Mouse (Mus musculus) myocyte (in vitro differentiated cells): ENCODE results near the gene Polrmt.

Experiments
- CEBPB ChIP-seq: IDR thresholded peaks from 2 replicates; pipeline ENCODE4 v1.6.1; 2011; ENCODE audit warnings: mild to moderate bottlenecking, moderate library complexity; ENCODE audit not compliant: poor library complexity, insufficient read depth, severe bottlenecking
- E2F4 ChIP-seq: IDR thresholded peaks from one replicate; pipeline ENCODE4 v1.6.1; 2011; ENCODE audit warnings: mild to moderate bottlenecking, control low read depth, moderate library complexity; ENCODE audit not compliant: insufficient read depth
- MAX ChIP-seq: IDR thresholded peaks from one replicate; pipeline ENCODE4 v1.6.1; 2011; ENCODE audit warnings: low read depth, mild to moderate bottlenecking, control low read depth
- MYOD1 ChIP-seq, 3 experiments: IDR thresholded peaks; one replicate each; pipeline ENCODE4 v1.6.1; 2011; ENCODE audit warnings: control low read depth in 2 of 3, low read depth in 2 of 3, mild to moderate bottlenecking in 2 of 3, moderate library complexity in 1 of 3; ENCODE audit not compliant: insufficient read length in 2 of 3, control insufficient read depth in 1 of 3
- MYOG ChIP-seq, 3 experiments: IDR thresholded peaks; one replicate each; pipeline ENCODE4 v1.6.1; 2011; ENCODE audit warnings: control low read depth in 2 of 3, low read depth in 2 of 3, mild to moderate bottlenecking in 2 of 3; ENCODE audit not compliant: insufficient read length in 2 of 3, control insufficient read depth in 1 of 3, insufficient read depth in 1 of 3
- POLR2A ChIP-seq: IDR thresholded peaks from one replicate; pipeline ENCODE4 v1.6.1; 2011; ENCODE audit warnings: low read depth, mild to moderate bottlenecking, control low read depth, moderate library complexity; ENCODE audit not compliant: insufficient read length
- POLR2AphosphoS2 ChIP-seq: IDR thresholded peaks from one replicate; pipeline ENCODE4 v1.6.1; 2011; ENCODE audit warnings: low read depth, control low read depth; ENCODE audit not compliant: insufficient read length
- SRF ChIP-seq: IDR thresholded peaks from one replicate; pipeline ENCODE4 v1.6.1; 2011; ENCODE audit warnings: low read depth; ENCODE audit not compliant: control insufficient read depth, insufficient read length
- TCF12 ChIP-seq: IDR thresholded peaks from one replicate; pipeline ENCODE4 v1.6.1; 2011; ENCODE audit warnings: mild to moderate bottlenecking, control low read depth; ENCODE audit not compliant: poor library complexity, insufficient read depth, severe bottlenecking
- TCF3 ChIP-seq: IDR thresholded peaks from one replicate; pipeline ENCODE4 v1.6.1; 2011; ENCODE audit warnings: low read depth, control low read depth; ENCODE audit not compliant: insufficient read length
- USF1 ChIP-seq: IDR thresholded peaks from one replicate; pipeline ENCODE4 v1.6.1; 2011; ENCODE audit warnings: low read depth, mild to moderate bottlenecking, control low read depth, moderate library complexity

DNA sequence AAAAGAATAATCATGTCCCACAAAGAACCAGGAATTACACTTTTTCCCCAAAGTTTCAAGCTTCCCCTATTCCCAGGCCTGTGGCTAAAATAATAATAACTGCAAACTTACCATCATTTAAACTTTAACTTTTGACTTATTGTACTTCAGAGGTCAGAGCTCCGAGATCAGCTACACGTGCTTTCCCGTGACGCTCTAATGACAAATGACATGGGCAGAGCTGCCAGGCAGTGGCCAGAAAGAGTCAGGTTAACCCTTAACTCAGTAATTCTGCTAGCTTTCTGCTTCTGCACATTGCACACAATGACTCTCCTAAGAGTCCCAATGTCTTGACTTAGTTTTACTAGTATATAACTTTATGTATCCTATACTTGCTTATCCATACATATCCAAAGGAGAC, 22.9 kb upstream of the Polrmt start:
- TF ChIP-seq POLR2A = no peak
- TF ChIP-seq POLR2AphosphoS2 = no peak
- no peak for TF ChIP-seq TCF12
- TF ChIP-seq MYOD1 (IDR thresholded peaks at IDR 0.05; ENCODE audit: control insufficient read depth in 1 of 3, insufficient read length in 2 of 3, low read depth in 2 of 3) = no peak
- no peak for TF ChIP-seq SRF
- no peak for TF ChIP-seq CEBPB
- no peak for TF ChIP-seq MAX
- TF ChIP-seq USF1 = no peak
- no peak for TF ChIP-seq E2F4
- no peak for TF ChIP-seq TCF3
- no peak for TF ChIP-seq MYOG (IDR thresholded peaks at IDR 0.05; ENCODE audit: control insufficient read depth in 1 of 3, insufficient read depth in 1 of 3, insufficient read length in 2 of 3, low read depth in 2 of 3)
